Mouse (Mus musculus) liver, adult (tissue): Measurements from ENCODE around the gene Mpv17.

Source experiments
- GATA4 ChIP-seq: IDR thresholded peaks from 2 replicates; pipeline ENCODE4 v1.6.1; 2014; ENCODE audit warnings: mild to moderate bottlenecking, low read length; ENCODE audit not compliant: insufficient replicate concordance

Mpv17 gene

GRCm38 (mm10) chr5:31192939-31193630 lies 39.0 kb upstream of the Mpv17 start, which contains the start of the genes Snx17 and Eif2b4:
Gene Snx17 (plus strand): TSS chr5:31193227.
Gene Eif2b4 (minus strand): TSS chr5:31193430.
- TF ChIP-seq GATA4, result peak; percentile 26; the same call in 1 of the 2 replicates

GRCm38 (mm10) chr5:31192045-31192938 lies 38.2 kb upstream of the Mpv17 start:
- TF ChIP-seq GATA4, result no peak

DNA sequence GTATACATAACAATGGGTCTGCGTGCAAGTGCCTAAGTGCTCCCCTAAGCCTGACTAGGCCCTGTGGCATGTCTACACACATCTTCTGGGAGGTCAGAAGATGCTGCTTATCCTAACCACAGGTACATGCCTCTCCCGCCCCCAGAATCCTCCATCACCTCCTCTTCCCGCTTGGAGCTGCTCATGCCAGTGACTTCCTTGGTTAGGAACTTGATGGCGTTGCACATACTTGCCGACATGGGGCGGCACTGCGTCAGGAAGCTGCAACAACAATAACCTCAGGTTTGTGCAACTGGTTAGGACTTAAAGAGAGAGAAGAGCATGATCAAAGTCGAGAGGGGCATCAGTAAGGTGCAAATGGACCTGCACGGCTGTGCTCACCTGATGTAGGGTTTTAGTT lies 36.1 kb upstream of the Mpv17 start:
- no peak for TF ChIP-seq GATA4

- no peak for TF ChIP-seq GATA4
Observed at GRCm38 (mm10) chr5:31188223-31188840, 34.3 kb upstream of the Mpv17 start.

DNA sequence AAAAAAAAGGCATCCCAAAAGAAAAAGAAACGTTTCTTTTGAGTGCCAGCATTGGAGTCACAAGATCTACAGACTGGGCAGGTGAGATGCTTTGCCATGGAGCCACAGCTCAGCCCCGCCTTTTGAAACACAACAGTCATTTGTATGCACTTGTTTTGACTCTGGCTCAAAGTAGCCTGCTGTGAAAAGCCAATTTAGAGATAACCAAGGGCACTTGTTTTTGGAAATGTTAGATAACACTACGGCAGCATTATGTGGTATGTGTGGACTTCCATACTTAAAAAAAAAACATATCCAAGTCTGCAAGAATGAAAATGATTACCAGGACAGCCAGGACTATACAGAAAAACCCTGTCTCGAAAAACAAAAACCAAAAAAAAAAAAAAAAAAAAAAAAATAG lies 29.6 kb upstream of the Mpv17 start:
- no peak for TF ChIP-seq GATA4

- TF ChIP-seq GATA4, result no peak
Observed at GRCm38 (mm10) chr5:31181183-31181770, 27.2 kb upstream of the Mpv17 start.

DNA sequence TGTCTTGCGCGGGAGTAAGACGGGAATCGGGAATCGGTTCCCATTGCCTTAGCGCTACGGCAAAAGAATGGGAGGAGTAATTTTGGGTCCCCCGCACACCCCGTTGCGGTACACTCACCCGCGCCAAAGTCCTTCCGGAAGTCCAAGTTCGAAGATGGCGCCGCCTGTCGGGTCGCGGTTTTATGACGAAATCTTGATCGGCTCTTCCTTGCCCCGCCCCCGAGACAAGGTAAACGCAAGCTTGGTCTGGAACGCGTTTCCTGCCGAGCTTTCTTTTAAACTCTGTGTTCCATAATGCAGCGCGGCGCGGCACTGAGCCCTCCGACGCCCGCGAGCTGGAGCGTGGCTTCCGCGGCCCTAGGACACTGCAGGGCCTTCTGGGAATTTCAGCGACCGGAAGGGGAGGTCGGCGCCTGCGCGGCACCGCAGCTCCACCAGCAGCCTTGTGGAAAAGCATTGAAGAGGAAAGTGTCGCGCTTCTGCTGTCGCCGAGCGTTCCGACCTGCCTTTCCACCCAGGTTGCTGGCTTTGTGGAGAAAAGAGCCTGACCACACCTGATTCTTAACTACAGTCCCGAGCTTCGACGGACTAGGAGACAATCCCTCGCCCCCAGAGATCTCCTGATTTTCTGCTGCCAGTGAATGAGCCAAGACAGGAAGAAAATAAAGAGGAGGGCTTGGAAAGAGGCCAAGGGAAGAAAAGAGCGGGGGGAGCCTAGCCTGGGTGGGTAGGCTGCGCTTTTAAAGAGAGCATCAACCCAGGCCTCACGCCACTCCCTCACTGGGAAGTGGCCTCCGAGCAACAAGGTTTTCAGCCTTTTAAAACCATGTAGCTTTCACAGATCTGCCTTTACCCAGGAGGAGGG lies 25.9 kb upstream of the Mpv17 start, which contains the start of the genes Gm29609 and Gtf3c2:
Gene Gm29609, minus strand, starts transcription at position 146 of the 865 bp plus-strand sequence.
Gene Gtf3c2, minus strand, starts transcription at position 379 of the 865 bp plus-strand sequence.
- TF ChIP-seq GATA4, result no peak; the same call in 1 of the 2 replicates

- no peak for TF ChIP-seq GATA4
Observed at GRCm38 (mm10) chr5:31179301-31179765, 25.3 kb upstream of the Mpv17 start.

- TF ChIP-seq GATA4, result no peak
Observed at GRCm38 (mm10) chr5:31168630-31169029, 14.6 kb upstream of the Mpv17 start.

GRCm38 (mm10) chr5:31164878-31165277 lies 10.8 kb upstream of the Mpv17 start:
- TF ChIP-seq GATA4, result no peak

GRCm38 (mm10) chr5:31162462-31162861 lies 8.4 kb upstream of the Mpv17 start:
- TF ChIP-seq GATA4, result no peak

- TF ChIP-seq GATA4, result no peak
Observed at GRCm38 (mm10) chr5:31153516-31154151, 417 bp downstream of the Mpv17 start.

DNA sequence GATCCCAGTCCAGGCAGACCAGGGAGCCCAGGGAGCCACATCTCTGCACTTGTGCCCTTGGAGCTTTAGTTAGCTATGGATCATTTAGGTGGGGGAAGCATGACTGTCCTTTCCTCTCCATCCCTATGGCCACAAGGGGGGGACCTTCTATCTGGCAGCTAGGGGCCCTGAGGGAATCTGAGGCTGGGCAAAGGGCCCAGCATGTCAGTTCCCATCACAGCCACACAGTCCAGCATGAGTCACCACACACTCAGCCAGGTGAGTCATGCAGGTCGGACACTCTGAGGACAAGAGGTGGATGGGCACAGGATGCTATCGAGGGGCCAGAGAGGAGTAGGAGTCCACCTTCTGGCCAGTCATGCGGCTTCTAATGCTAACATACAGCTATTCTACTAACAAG lies 2.3 kb downstream of the Mpv17 start:
- TF ChIP-seq GATA4, result no peak
